Mouse (Mus musculus) layer of hippocampus, adult 9-11 months (tissue): ENCODE measurements around the gene Slc25a34.
A peak's percentile ranks its signal among the peaks of the same experiment; 100 is the strongest.

Experiments
- DNase-seq: peaks from one replicate; pipeline ENCODE4 v3.0.0; 2022

Slc25a34 gene

DNA sequence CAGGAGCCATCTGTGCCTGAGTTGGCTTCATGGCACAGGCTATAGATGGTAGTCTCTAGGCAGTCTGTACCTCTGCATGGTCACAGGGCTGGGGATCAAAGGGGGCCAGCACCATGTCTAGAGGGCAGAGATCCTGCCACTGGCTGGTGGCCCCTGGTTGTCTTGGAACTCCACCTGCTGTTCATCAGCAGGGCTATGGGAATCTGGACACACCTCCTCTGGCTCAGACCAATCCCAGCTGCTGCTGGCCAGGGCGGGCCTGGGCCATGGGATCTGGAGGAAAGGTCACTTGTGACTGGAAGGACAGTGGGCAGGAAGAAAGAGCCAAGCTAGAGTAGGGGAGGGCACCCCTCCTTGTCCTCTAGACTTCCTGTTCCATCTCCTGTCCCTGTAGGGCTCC lies at the start of gene Slc25a34:
Slc25a34 (minus strand) TSS at position 156 of the 400 bp plus-strand sequence.
- no peak for DNase-seq

DNA sequence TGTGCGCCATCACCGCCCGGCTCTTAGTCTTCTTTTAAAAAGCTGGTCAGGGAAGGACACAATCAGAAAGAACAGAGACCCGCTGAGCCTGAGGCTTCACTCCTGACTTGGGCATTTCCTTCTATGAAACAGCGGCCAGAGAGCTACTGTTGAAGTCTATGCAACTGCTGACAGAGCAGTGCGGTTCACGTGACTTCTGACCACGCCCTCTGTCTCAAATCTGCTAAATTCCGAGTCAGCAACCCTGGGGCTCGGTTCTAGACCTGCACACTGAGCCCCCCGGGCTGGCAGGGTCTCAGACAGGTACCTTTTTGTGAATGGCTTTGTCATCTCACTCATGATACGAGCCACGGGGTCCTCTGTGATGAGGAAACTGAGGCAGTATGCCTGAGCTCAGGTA lies 48.7 kb upstream of the Slc25a34 start:
- DNase-seq, result no peak

GRCm38 (mm10) chr4:141671389-141671788 lies 47.8 kb upstream of the Slc25a34 start:
- DNase-seq, result no peak

- peak; percentile 65 for DNase-seq
These were observed 46.5 kb upstream of the Slc25a34 start for GRCm38 (mm10) chr4:141669898-141670712.

- no peak for DNase-seq
These were observed 41.2 kb upstream of the Slc25a34 start, which contains the start of gene Plekhm2 for GRCm38 (mm10) chr4:141664799-141665198. Plekhm2 (minus strand) TSS chr4:141664899.

GRCm38 (mm10) chr4:141664011-141664745 lies 40.6 kb upstream of the Slc25a34 start:
- DNase-seq, result peak; percentile 69

GRCm38 (mm10) chr4:141663122-141663931 lies 39.7 kb upstream of the Slc25a34 start:
- no peak for DNase-seq

- no peak for DNase-seq
These were observed 37.3 kb upstream of the Slc25a34 start for GRCm38 (mm10) chr4:141660884-141661283.

DNA sequence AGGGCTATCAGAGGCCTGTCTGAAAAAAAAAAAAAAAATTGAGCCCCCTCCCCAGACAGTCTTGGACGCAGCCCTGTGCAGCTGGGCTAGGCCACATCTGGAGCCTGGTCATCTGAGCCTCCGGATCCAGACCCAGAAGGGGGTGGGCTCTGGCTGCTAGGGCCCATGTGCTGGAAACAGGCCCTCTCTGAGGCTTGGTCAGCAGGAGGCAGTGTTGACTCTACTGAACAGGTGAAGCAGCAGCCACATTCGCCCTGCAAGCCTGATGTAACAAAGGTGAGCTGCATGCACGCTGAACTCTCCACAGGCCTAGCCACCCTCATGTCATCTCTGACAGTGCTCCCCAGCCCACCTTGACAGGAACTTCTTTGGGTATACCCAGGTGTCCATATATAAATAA lies 36.1 kb upstream of the Slc25a34 start:
- no peak for DNase-seq

DNA sequence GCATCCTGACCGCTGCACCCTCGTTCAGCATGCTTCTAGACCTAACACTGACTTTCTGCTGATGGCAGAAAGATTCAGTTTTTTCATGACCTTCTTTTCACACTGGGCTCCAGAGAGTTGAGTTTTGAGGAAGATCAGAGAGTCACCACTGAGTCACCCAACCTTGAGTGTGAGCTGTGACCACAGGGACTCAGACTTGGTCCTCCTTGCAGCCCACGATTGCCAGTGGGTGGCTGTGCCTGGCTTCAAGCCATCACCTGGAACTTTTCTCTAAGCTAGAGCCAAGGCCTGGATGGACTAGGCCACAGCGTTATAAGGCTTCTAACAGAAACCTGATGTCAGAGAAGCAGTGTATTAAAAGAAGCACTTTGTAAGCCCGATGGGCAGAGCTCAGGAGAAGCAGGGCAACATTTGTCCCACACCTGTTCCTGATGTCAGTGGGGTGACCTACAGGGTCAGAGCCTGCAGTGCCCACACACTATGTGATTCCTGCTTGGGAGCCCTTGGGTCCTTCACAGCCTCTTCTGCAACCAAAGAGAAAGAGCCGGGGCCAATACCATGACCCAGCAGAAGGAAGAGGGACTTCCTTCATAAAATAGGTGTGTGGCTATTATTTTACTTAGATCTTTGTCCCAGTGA lies 35.3 kb upstream of the Slc25a34 start:
- DNase-seq, result no peak

DNA sequence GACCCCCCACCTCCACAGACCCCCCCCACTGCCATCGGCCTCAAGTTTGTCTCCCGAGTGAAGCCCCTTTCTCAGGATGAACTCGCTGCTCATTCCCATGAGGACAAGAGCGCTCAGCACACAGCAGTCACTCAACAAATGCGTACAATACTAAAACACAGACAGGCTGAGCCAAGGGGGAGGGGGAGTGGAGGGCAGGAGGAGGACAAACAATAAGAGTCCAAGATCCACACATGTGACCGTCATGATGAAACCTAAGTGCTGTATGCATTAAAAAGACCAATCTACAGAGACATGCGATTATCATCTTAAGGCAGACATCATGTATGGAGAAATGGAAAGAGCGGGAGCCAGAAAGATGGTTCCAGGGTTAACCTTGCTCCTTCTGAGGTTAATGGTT lies 33.3 kb upstream of the Slc25a34 start:
- no peak for DNase-seq

- peak; percentile 60 for DNase-seq
These were observed 32.4 kb upstream of the Slc25a34 start for GRCm38 (mm10) chr4:141655908-141656608.

- no peak for DNase-seq
These were observed 30.9 kb upstream of the Slc25a34 start for GRCm38 (mm10) chr4:141654509-141654908.

- no peak for DNase-seq
These were observed 30.2 kb upstream of the Slc25a34 start for GRCm38 (mm10) chr4:141653813-141654212.

- no peak for DNase-seq
These were observed 29.4 kb upstream of the Slc25a34 start for GRCm38 (mm10) chr4:141653044-141653443.

DNA sequence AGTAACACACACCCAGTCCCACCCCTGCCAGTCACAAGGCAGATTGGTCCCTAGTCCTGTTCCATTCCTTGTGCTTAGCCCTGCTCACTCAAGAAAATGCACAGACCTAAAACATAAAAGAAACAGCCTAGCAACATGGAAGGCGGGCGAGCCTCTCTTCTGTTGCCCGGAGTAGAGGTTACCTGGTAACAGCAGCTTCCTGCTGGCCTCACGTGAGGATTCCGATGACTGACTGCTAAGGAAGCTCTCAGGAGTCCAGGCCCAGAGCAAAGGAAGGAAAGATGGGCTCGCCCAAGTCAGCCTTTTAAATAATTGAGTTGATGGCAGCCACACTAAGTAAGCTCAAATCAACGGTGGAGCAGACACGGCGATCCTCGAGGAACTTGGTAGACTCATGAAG lies 28.3 kb upstream of the Slc25a34 start:
- no peak for DNase-seq

GRCm38 (mm10) chr4:141651286-141651685 lies 27.7 kb upstream of the Slc25a34 start:
- DNase-seq, result no peak

- no peak for DNase-seq
These were observed 25.6 kb upstream of the Slc25a34 start for GRCm38 (mm10) chr4:141649244-141649643.

DNA sequence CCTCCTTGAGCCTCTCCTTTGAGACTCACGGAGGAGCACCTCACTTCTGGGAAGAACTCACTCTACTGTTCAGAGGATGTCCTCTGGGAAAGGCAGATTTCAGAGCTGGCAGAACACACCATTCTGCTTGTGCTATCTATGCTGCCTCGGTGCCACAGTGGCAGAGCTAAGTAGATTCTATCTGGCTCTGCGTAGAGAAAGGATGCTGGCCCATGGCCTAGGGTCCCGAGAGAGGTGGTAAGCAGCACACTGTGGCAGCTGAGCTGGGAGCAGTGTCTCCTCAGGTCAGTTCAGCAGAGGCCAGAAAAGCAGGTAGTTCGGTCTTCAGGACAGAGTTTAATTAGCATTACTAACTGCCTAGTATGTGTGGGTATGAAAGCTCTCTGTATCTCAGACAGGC lies 24.6 kb upstream of the Slc25a34 start:
- DNase-seq, result no peak

DNA sequence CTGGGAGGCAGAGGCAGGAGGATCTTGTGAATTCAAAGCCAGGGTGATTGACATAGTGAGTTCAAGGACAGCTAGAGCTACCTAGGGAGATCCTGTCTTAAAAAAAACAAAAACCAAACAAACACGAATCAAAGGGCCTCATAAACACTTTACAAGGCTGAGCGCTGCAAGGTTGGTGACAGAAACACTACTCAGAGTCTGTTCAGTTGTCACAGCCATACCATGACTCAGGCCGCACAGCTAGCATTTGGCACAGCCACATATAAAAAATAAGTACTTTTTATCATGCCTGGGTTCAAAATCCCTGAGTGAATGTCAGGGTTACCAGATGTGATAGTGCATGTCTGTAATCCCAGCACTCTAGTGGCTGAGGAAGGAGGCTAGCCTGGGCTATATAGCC lies 23.6 kb upstream of the Slc25a34 start:
- DNase-seq, result no peak

- DNase-seq, result no peak
These were observed 22.4 kb upstream of the Slc25a34 start for GRCm38 (mm10) chr4:141645988-141646387.
